Mouse (Mus musculus): ENCODE data around the gene Spop. TPM values are rescaled to one million over a fixed set of nuclear protein-coding genes. Genes with fewer than 3 reads are reported as not detected.

Spop gene
- polyA plus RNA-seq, 1 experiment from 2014 or later, result 140 TPM

GRCm38 (mm10) chr11:95380711-95381110 is 33.2 kb upstream of the Spop start:
- Histone ChIP-seq H3K4me2 (replicated peaks; ENCODE audit: low read depth, low read length) (no peak overlapping the region), H3K9me3 (ENCODE audit: low read length) (no peaks in the 10 kb centered on the region), H3K36me3 (ENCODE audit: insufficient read depth, low read length) (peaks cover 17% of the 10 kb centered on the region), H3K4me3 (ENCODE audit: low read depth, low read length) (no peak overlapping the region), H3K27me3 (replicated peaks; ENCODE audit: insufficient read depth, low read length) (no peaks in the 10 kb centered on the region), H3K9ac (replicated peaks; ENCODE audit: low read depth) (no peak overlapping the region), H3K4me1 (ENCODE audit: insufficient read depth, low read depth, low read length) (no peaks in the 10 kb centered on the region), H3K27ac (ENCODE audit: low read length) (no peak overlapping the region)
- DNase-seq (ENCODE audit: low spot score) (no peak), ATAC-seq (no peak)
- 92% methylated on average over 7 of the region's 7 CpGs for WGBS
- TF ChIP-seq EP300 (IDR thresholded peaks at IDR 0.05), result no peak
- no peak for TF ChIP-seq CTCF (IDR thresholded peaks at IDR 0.05)

GRCm38 (mm10) chr11:95381146-95381545 is 32.7 kb upstream of the Spop start:
- Histone ChIP-seq H3K9ac (replicated peaks; ENCODE audit: low read depth) (no peak overlapping the region), H3K4me3 (ENCODE audit: low read depth, low read length) (no peak overlapping the region), H3K27ac (ENCODE audit: low read length) (no peak overlapping the region), H3K4me1 (ENCODE audit: insufficient read depth, low read depth, low read length) (no peaks in the 10 kb centered on the region), H3K4me2 (replicated peaks; ENCODE audit: low read depth, low read length) (no peak overlapping the region), H3K36me3 (ENCODE audit: insufficient read depth, low read length) (peaks cover 14% of the 10 kb centered on the region), H3K27me3 (replicated peaks; ENCODE audit: insufficient read depth, low read length) (no peaks in the 10 kb centered on the region), H3K9me3 (ENCODE audit: low read length) (no peaks in the 10 kb centered on the region)
- TF ChIP-seq CTCF (IDR thresholded peaks at IDR 0.05) (no peak), EP300 (IDR thresholded peaks at IDR 0.05) (0 out of 2 replicates have a peak, but pooled peaks have one; percentile 29)
- ATAC-seq, result peak; percentile 25; the same call in 1 of the 2 replicates
- 68% methylated on average over 1 of the region's 1 CpGs for WGBS
- peak; percentile 67 for DNase-seq (ENCODE audit: low spot score)

- Histone ChIP-seq H3K27me3 (replicated peaks; ENCODE audit: insufficient read depth, low read length) (no peaks in the 10 kb centered on the region), H3K27ac (ENCODE audit: low read length) (no peak overlapping the region), H3K9ac (replicated peaks; ENCODE audit: low read depth) (no peak overlapping the region), H3K9me3 (ENCODE audit: low read length) (no peaks in the 10 kb centered on the region), H3K4me3 (ENCODE audit: low read depth, low read length) (no peak overlapping the region), H3K4me1 (ENCODE audit: insufficient read depth, low read depth, low read length) (no peaks in the 10 kb centered on the region), H3K36me3 (ENCODE audit: insufficient read depth, low read length) (peaks cover 17% of the 10 kb centered on the region), H3K4me2 (replicated peaks; ENCODE audit: low read depth, low read length) (no peak overlapping the region)
- TF ChIP-seq EP300 (IDR thresholded peaks at IDR 0.05) (0 out of 2 replicates have a peak, but pooled peaks have one; percentile 8), CTCF (IDR thresholded peaks at IDR 0.05) (no peak)
- no peak for ATAC-seq
- WGBS, result 83% methylated on average over 5 of the region's 5 CpGs
- peak; percentile 36 for DNase-seq (ENCODE audit: low spot score)
Measured at GRCm38 (mm10) chr11:95383331-95383986, 30.4 kb upstream of the Spop start.

- DNase-seq (ENCODE audit: low spot score) (no peak), ATAC-seq (no peak)
- H3K27ac ChIP-seq (ENCODE audit: low read length), result no peak overlapping the region
- peak overlapping the region; percentile 62; the same call in 1 of the 2 replicates for H3K4me2 ChIP-seq (replicated peaks; ENCODE audit: low read depth, low read length)
- 0 out of 2 replicates have a peak overlapping the region, but pooled peaks have one; percentile 87 for H3K4me3 ChIP-seq (ENCODE audit: low read depth, low read length)
- 37% methylated on average over 9 of the region's 9 CpGs for WGBS
- H3K9me3 ChIP-seq (ENCODE audit: low read length), result no peaks in the 10 kb centered on the region
- no peak overlapping the region for H3K9ac ChIP-seq (replicated peaks; ENCODE audit: low read depth)
- TF ChIP-seq EP300 (IDR thresholded peaks at IDR 0.05), result no peak
- no peak for TF ChIP-seq CTCF (IDR thresholded peaks at IDR 0.05)
- no peaks in the 10 kb centered on the region for H3K4me1 ChIP-seq (ENCODE audit: insufficient read depth, low read depth, low read length)
- peaks cover 15% of the 10 kb centered on the region for H3K36me3 ChIP-seq (ENCODE audit: insufficient read depth, low read length)
- H3K27me3 ChIP-seq (replicated peaks; ENCODE audit: insufficient read depth, low read length), result no peaks in the 10 kb centered on the region
Measured at GRCm38 (mm10) chr11:95384004-95384318, 29.9 kb upstream of the Spop start.

- Histone ChIP-seq H3K9ac (replicated peaks; ENCODE audit: low read depth) (peak within 1 kb of the TSS; percentile 87), H3K9me3 (ENCODE audit: low read length) (no peaks in the 10 kb centered on the region), H3K27me3 (replicated peaks; ENCODE audit: insufficient read depth, low read length) (no peaks in the 10 kb centered on the region), H3K36me3 (ENCODE audit: insufficient read depth, low read length) (peaks cover 13% of the 10 kb centered on the region), H3K4me3 (ENCODE audit: low read depth, low read length) (peak within 1 kb of the TSS; percentile 87), H3K4me2 (replicated peaks; ENCODE audit: low read depth, low read length) (peak within 1 kb of the TSS; percentile 62), H3K4me1 (ENCODE audit: insufficient read depth, low read depth, low read length) (no peaks in the 10 kb centered on the region), H3K27ac (ENCODE audit: low read length) (peak within 1 kb of the TSS; percentile 89)
- ATAC-seq (peak; percentile 96), DNase-seq (ENCODE audit: low spot score) (peak; percentile 100)
- TF ChIP-seq CTCF (IDR thresholded peaks at IDR 0.05) (peak; percentile 90), EP300 (IDR thresholded peaks at IDR 0.05) (peak; percentile 94)
- under 1% methylated on average over 42 of the region's 42 CpGs for WGBS
Measured at GRCm38 (mm10) chr11:95384319-95384972, 29.4 kb upstream of the Spop start, which contains the start of gene Slc35b1. Gene Slc35b1, plus strand, starts transcription at chr11:95384692.

GRCm38 (mm10) chr11:95384973-95385320 is 28.9 kb upstream of the Spop start:
- Histone ChIP-seq H3K4me1 (ENCODE audit: insufficient read depth, low read depth, low read length) (no peaks in the 10 kb centered on the region), H3K36me3 (ENCODE audit: insufficient read depth, low read length) (peaks cover 11% of the 10 kb centered on the region), H3K9me3 (ENCODE audit: low read length) (no peaks in the 10 kb centered on the region), H3K4me3 (ENCODE audit: low read depth, low read length) (peak overlapping the region; percentile 87), H3K4me2 (replicated peaks; ENCODE audit: low read depth, low read length) (peak overlapping the region; percentile 62), H3K27ac (ENCODE audit: low read length) (peak overlapping the region; percentile 89), H3K27me3 (replicated peaks; ENCODE audit: insufficient read depth, low read length) (no peaks in the 10 kb centered on the region), H3K9ac (replicated peaks; ENCODE audit: low read depth) (peak overlapping the region; percentile 87)
- no peak for DNase-seq (ENCODE audit: low spot score)
- WGBS, result 0% methylated on average over 14 of the region's 14 CpGs
- TF ChIP-seq CTCF (IDR thresholded peaks at IDR 0.05), result no peak
- TF ChIP-seq EP300 (IDR thresholded peaks at IDR 0.05), result no peak
- ATAC-seq, result peak; percentile 2

All from lung, postnatal 0 days (tissue).